Mouse (Mus musculus) urinary bladder, postnatal 36 days (tissue): ENCODE data around the gene Vti1a.

ENCODE experiments used
- DNase-seq, 2 experiments: peaks; one replicate each; pipeline ENCODE4 v3.0.0; 2022; ENCODE audit warnings: low spot score in 2 of 2, mixed read lengths in 1 of 2

Vti1a gene

DNA sequence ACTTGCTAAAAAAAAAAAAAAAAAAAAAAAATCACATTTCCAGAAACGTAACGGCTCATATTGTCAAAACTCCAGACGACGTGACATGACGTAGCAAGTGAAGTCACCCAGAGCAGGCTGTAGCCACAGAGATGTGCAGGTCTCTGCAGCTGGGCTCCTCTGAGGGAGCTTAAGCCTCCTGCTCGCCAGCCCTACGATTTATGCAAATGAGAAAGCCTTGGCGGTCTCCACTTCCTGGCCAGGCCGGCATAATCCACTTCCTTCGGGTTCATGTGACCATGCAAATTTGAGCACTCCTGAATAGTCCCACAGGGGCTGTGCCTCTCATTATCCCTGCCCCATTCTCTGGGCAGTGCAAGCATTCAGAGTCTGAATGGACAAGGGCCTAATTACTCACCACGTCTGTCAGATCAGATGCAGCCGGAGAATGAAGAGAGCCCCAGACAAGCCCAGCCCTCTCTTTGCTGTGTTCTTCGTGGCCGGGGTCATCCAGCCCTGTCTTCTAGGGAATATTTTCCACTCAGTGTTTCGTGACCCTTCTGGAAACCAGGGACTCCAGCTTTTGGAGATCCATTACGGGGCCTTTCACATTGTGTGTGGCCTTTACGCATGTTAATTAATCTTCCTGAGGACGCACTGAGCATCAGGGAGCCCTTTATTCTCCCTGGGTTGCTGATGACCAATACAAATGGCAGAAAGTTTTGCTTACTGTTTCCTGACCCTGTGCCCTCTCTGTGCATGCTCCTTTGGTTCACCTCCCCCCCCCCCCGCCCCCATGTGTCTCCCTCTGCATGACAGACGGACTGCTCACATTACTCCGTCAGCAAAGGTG, 240.3 kb downstream of the Vti1a start:
- DNase-seq = no peak

- no peak for DNase-seq
Measured at GRCm38 (mm10) chr19:55559331-55559730, 243.2 kb downstream of the Vti1a start.

GRCm38 (mm10) chr19:55560088-55560682, 244.1 kb downstream of the Vti1a start:
- peak in 1 of 2 experiments; percentile 49 for DNase-seq

DNA sequence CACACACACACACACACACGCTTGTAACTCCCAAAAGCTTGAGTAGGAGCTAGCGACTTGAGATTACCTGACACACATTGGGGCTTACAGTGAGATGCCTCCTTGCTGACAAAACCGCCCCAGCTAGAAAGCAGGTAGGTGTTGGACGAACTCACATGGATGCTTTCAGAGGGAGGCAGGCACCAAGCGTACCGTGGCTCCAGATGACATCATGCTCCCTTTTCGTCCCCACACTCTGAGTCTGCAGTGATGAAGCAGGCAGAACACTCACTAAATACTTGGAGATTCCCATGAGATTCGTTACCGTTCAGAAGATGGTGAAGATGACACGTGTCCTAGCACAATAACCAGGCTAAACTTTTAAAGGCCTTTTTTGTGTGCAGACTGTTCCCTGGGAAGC, 245.4 kb downstream of the Vti1a start:
- DNase-seq = no peak

- DNase-seq = no peak
Measured at GRCm38 (mm10) chr19:55562487-55563147, 246.5 kb downstream of the Vti1a start.

GRCm38 (mm10) chr19:55563148-55563651, 247.1 kb downstream of the Vti1a start:
- DNase-seq = no peak

DNA sequence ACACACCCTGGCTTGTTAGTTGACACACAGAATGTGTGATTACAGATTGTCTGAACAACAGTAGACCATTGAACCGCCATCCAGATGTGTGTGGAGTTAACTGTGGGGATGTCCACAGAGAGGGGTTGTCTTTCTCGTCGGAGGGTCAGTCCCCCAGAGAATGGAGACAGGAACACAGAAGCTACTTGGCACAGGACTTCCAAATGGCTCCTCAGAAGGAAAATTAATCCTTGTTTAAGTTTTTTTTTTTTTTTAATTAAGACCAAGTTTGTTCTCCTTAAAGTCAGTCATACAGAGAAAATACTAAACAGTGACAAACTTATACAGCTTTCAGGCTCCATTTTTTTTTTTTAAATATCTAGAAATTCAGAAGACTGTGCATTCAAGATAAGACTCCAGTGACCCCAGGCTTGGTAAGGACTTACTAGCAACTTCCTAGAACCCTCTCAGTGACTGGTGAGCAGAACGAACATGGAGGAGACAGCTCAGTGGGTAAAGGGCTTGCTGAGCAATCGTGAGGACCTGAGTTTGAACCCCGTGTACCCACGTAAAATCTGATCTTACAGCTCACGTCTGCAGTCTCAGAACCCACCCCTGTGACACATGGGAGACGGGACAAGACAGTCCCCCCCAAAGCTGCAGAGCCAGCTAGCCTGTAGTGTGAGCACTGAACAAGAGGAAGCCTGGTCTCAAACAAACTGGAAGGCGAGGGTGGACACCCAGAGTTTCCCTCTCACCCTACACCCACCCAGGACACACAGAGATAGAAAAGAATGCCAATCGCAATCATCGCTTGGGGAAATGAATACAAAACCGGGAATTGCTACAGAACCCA, 248.2 kb downstream of the Vti1a start:
- no peak for DNase-seq

DNA sequence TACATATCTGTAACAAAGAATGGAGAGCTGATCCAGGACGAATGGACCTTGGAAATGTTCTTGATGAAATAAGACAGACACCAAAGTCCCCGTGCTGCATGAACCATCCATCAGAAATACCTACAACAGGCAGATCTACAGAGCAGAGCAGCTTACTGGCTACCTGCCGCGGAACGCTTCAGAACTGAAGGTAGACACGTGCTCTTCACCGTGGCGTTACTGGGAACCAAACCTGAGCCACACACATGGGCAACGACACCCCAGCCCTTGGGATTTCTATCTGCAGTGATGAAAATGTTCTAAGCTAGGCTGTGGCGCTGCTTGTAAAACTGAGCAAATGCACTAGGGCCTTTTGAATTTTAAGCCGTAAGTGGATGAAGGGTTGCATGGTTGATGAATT, 249.0 kb downstream of the Vti1a start:
- DNase-seq = no peak

GRCm38 (mm10) chr19:55565523-55566369, 249.7 kb downstream of the Vti1a start:
- DNase-seq = no peak

- no peak for DNase-seq
Measured at GRCm38 (mm10) chr19:55569114-55569513, 253.0 kb downstream of the Vti1a start.

DNA sequence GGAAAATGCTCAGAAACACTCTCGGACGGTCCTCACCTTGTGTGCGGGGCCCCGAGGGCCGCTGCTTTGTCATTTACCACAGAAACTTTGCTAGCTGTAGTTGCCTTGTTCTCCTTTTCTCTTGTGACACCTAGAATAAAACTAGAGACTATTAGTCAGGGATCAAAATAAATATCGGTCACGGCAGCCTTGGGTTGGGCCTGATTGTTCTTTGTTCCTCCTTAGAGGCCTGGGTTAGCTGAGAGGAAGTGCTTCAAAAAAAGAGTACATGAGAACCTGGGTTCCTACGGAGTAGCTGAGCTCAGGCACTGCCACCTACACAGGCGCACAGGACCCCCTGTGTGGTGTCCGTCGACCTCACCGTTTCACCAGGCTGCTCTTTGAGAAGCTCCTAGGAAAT, 253.8 kb downstream of the Vti1a start:
- DNase-seq = no peak

GRCm38 (mm10) chr19:55570520-55571296, 254.6 kb downstream of the Vti1a start:
- no peak for DNase-seq

DNA sequence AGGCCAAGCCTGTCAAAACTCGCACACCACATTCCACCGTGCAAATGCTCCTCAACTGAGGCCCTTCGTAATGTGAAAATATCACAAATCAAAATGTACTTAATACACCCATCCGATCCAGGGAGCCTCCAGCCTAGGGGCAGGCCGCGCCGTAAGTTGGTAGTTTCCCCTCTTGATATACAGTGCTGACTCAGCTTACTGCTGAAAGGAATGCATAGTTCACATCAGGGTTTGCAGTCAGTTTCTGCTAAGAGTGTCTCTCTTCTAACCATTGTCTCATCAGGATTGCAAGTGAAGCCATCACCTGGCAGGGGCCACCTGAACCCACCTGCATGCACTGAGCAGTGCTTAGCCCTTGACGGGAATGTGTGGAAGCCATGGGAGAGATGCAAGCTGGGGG, 255.4 kb downstream of the Vti1a start:
- DNase-seq = no peak

GRCm38 (mm10) chr19:55577306-55578042, 261.4 kb downstream of the Vti1a start:
- no peak for DNase-seq

DNA sequence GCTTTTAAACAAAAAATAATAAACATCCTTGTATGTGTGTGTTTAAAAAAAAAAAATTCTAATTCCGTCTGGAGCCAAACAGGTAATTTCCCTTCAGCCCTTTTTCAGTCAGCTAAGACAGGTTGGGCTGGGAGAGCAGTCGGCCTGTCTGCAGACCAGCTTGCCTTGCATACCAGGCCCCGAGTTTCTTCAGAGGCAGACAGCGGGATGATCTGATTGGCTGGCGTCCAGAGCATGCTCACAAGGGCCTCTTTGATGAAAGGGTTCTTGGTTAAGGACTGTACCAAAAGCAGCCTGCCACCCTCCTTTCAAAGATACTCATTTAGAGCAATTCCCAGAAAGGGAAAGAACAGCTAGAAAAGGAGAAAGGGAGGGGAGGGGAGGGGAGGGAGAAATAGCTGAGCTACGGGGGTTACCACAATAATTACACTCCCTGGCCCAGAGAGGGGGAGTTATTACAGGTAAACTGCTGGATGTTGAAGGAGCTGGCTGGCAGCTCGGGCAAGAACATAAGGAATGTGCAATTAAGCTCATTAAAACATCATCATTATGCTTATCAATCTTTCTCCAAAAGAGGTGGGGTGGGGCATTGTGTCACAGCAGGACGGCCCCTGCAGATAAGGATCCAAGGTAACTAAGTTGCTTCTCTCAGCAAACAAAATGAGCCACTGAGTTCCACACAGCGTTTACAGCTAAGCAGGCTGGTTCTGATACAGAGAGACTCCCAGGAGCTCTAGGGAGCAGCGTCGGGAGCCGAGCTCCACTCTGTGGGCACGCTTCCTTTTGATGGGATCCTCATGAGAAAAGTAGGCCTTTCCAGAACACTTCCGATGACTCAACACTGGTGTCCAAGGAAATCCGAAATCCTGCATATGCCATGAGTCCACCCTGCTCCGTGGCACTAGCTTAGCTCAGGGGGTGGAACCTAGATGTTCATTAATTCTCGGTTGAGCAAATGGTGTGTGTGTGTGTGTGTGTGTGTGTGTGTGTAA, 262.3 kb downstream of the Vti1a start:
- DNase-seq = peak in 1 of 2 experiments; percentile 36

DNA sequence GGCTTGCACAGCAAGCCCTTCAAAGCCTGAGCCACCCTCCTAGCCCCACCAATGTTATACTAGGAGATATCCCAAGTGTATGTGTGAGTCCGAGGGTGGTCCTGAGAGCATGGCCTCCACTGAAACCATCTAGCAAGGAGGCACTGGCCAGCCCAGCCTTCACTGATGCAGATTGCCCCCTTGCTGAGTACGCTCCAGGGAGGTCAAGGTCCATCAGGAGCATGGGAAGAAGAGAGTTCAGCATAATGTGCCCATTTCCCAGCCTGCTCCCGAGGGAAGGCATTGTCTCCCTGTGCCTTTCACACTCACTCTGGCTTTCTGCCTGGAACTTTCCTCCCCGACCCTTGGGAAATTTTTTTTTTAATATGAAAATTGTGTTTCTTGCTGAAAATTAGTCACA, 263.2 kb downstream of the Vti1a start:
- no peak for DNase-seq

DNA sequence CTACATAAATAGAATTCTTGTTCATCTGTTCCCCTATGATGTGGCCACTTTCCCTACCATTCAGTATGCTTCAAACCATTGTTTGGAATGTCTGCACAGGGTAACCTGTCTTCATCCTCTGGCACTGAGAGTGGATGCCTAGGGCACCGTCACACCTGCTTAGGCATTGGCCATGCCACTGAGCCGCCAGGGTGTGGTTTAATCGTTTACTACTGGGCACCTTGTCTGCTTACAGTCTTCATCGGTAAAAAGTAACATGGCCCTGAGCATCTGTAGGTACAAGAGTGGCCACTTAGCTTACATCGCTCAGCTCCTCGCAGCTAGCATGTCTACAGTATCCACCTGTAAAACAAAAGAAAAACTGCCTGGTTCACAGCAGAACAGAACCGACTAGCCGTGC, 264.1 kb downstream of the Vti1a start:
- DNase-seq = no peak

GRCm38 (mm10) chr19:55580667-55581066, 264.6 kb downstream of the Vti1a start:
- DNase-seq = no peak
